Mouse (Mus musculus) layer of hippocampus, postnatal 14 days (tissue): ENCODE measurements around the gene Zfp281. TPM values are rescaled to one million over a fixed set of nuclear protein-coding genes. Genes with fewer than 3 reads are reported as not detected.

ENCODE experiments used
- DNase-seq, 2 experiments: peaks; one replicate each; pipeline ENCODE4 v3.0.0; 2021 to 2022; ENCODE audit warnings: low spot score in 2 of 2, mixed read lengths in 1 of 2
- total RNA-seq, 2 experiments: library from RNA; stranded (reverse); gene quantifications; 2 replicates each; pipeline ENCODE4 v1.2.3; 2021

The Zfp281 gene
- total RNA-seq, 2 experiments from 2014 or later, result 30.7 to 31.3 TPM

GRCm38 (mm10) chr1:136678836-136679235 lies 54.1 kb downstream of the Zfp281 start:
- DNase-seq, result no peak

Other genes starting within 250 kb of the Zfp281 start
- 10 to 100 TPM; 10.8 to 10.9 TPM for gene Ddx59, start 209.6 kb upstream of the Zfp281 start, total RNA-seq
- under 1 TPM; 0.44 to 0.81 TPM for gene Kif14, start 158.6 kb upstream of the Zfp281 start, total RNA-seq